Mouse (Mus musculus) activated CD4-positive, CD25-positive, alpha-beta regulatory T cell, adult 4 months (primary cell): ENCODE measurements at regions not wholly inside any gene's neighbourhood (a gene's known extent, or its start where the extent isn't known, plus 50 kb on each side); places are given as distances from the start of the nearest gene placed in this dataset.

Source experiments
- ATAC-seq: one replicate; pipeline ENCODE4 v1.8.0; 2017

GRCm38 (mm10) chr8:34756916-34757315 lies 645.4 kb upstream of the Gm10131 start:
- ATAC-seq, result peak; percentile 29

- peak; percentile 67 for ATAC-seq
Measured at GRCm38 (mm10) chr8:34756171-34756570, 644.6 kb upstream of the Gm10131 start.

GRCm38 (mm10) chr8:34755480-34755879 lies 643.9 kb upstream of the Gm10131 start:
- peak; percentile 66 for ATAC-seq

GRCm38 (mm10) chr8:34753046-34753445 lies 641.5 kb upstream of the Gm10131 start:
- ATAC-seq, result no peak

GRCm38 (mm10) chr8:34748521-34748920 lies 637.0 kb upstream of the Gm10131 start:
- no peak for ATAC-seq

- no peak for ATAC-seq
Measured at GRCm38 (mm10) chr8:34745706-34746105, 634.2 kb upstream of the Gm10131 start.

GRCm38 (mm10) chr8:34744682-34745081 lies 633.1 kb upstream of the Gm10131 start:
- no peak for ATAC-seq

GRCm38 (mm10) chr8:34744179-34744578 lies 632.6 kb upstream of the Gm10131 start:
- no peak for ATAC-seq

- no peak for ATAC-seq
Measured at GRCm38 (mm10) chr8:34743137-34743536, 631.6 kb upstream of the Gm10131 start.

- peak; percentile 12 for ATAC-seq
Measured at GRCm38 (mm10) chr8:34740836-34741235, 629.3 kb upstream of the Gm10131 start.

- peak; percentile 88 for ATAC-seq
Measured at GRCm38 (mm10) chr8:34739836-34740804, 628.6 kb upstream of the Gm10131 start.

GRCm38 (mm10) chr8:34736214-34736613 lies 624.7 kb upstream of the Gm10131 start:
- ATAC-seq, result no peak

GRCm38 (mm10) chr8:34735006-34735405 lies 623.5 kb upstream of the Gm10131 start:
- peak; percentile 16 for ATAC-seq

GRCm38 (mm10) chr8:34732808-34733207 lies 621.3 kb upstream of the Gm10131 start:
- peak; percentile 50 for ATAC-seq

GRCm38 (mm10) chr8:34732362-34732761 lies 620.8 kb upstream of the Gm10131 start:
- peak; percentile 71 for ATAC-seq

GRCm38 (mm10) chr8:34731096-34731999 lies 619.8 kb upstream of the Gm10131 start:
- ATAC-seq, result no peak

- ATAC-seq, result no peak
Measured at GRCm38 (mm10) chr8:34729585-34729984, 618.0 kb upstream of the Gm10131 start.

- ATAC-seq, result no peak
Measured at GRCm38 (mm10) chr8:34727699-34728098, 616.2 kb upstream of the Gm10131 start.

GRCm38 (mm10) chr8:34726145-34726767 lies 614.7 kb upstream of the Gm10131 start:
- no peak for ATAC-seq

- no peak for ATAC-seq
Measured at GRCm38 (mm10) chr8:34725546-34725945, 614.0 kb upstream of the Gm10131 start.

GRCm38 (mm10) chr8:34709911-34710733 lies 598.6 kb upstream of the Gm10131 start:
- no peak for ATAC-seq

GRCm38 (mm10) chr8:34709316-34709715 lies 597.8 kb upstream of the Gm10131 start:
- no peak for ATAC-seq
